ENCODE assay signal across 8 mouse cellular contexts in the genomic region with DNA sequence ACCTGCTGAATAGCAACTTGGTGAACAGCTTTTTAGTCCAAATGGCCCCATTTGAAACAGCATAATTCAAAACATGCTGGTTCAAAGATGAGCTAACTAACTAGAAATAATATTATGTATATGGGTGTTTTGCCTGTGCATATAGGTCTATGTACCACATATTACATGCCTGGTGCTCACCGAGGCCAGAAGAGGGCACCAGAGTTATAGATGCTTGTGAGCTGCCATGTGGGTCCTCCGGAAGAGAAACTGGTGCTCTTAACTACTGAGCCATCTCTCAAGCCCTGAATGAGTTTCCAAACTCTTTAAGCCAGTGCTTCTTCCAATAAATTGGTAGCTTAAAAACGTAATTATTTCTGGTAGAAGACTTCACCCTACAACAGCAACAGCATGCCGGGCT. TPM values are rescaled to one million over a fixed set of nuclear protein-coding genes. Genes with fewer than 3 reads are reported as not detected.
DNase-seq lines count a peak whose midpoint lies in the region; ATAC-seq and TF ChIP-seq lines count a peak whose summit lies in the region.
"Had no signal": no experiment of that assay in that cellular context is flagged by ENCODE, and none has a peak within 500 bp of the region (broad histone marks: within the 10 kb centered on the region; RNA-seq: fewer than 3 reads in every experiment).

No protein-coding gene starts in this region.

- peak; percentile 79 for TF ChIP-seq CTCF in Patski (IDR thresholded peaks at IDR 0.05)
- peak; percentile 79 for TF ChIP-seq CTCF in lung, embryonic 14.5 days (IDR thresholded peaks at IDR 0.05; ENCODE audit: low read depth)

- no peak overlapping the region for H3K4me2 ChIP-seq in liver, embryonic 12.5 days
- no peak overlapping the region for H3K4me2 ChIP-seq in hindbrain, embryonic 15.5 days
- no peak overlapping the region for H3K4me2 ChIP-seq in lung, embryonic 14.5 days

- H3K4me1 ChIP-seq in liver, embryonic 12.5 days, result no peaks in the 10 kb centered on the region
- H3K4me1 ChIP-seq in hindbrain, embryonic 15.5 days (replicated peaks), result no peaks in the 10 kb centered on the region
- H3K4me1 ChIP-seq in lung, embryonic 14.5 days (ENCODE audit: insufficient read depth), result no peaks in the 10 kb centered on the region

- in situ Hi-C loops in Patski (cut with MboI; ENCODE audit: low pct_unique_long_range_greater_than_20kb), result loop anchor here (5.0 kb wide), 1 partner anchor 56 kb away; no protein-coding TSS in a partner anchor

- no peaks in the 10 kb centered on the region for H3K27me3 ChIP-seq in liver, embryonic 12.5 days (replicated peaks)
- no peaks in the 10 kb centered on the region for H3K27me3 ChIP-seq in Patski
- H3K27me3 ChIP-seq in hindbrain, embryonic 15.5 days, result no peaks in the 10 kb centered on the region
- H3K27me3 ChIP-seq in lung, embryonic 14.5 days (ENCODE audit: insufficient read depth, low read length), result no peaks in the 10 kb centered on the region

- H3K9me3 ChIP-seq in liver, embryonic 12.5 days (replicated peaks), result no peaks in the 10 kb centered on the region
- no peaks in the 10 kb centered on the region for H3K9me3 ChIP-seq in hindbrain, embryonic 15.5 days
- no peaks in the 10 kb centered on the region for H3K9me3 ChIP-seq in lung, embryonic 14.5 days (ENCODE audit: low read depth, low read length)

- no peak for ATAC-seq in liver, embryonic 12.5 days
- ATAC-seq in Patski, result peak; percentile 80
- peak; percentile 96 for ATAC-seq in common myeloid progenitor, adult 5-6 weeks (replicated peaks; ENCODE audit: low read depth, poor library complexity, severe bottlenecking)
- ATAC-seq in hindbrain, embryonic 15.5 days (ENCODE audit: low FRiP score, low read depth), result 0 out of 2 replicates have a peak, but pooled peaks have one; percentile 72
- peak; percentile 35; the same call in 1 of the 2 replicates for ATAC-seq in lung, embryonic 14.5 days (ENCODE audit: insufficient read depth)

- H3K4me3 ChIP-seq in liver, embryonic 12.5 days, result no peak overlapping the region
- no peak overlapping the region for H3K4me3 ChIP-seq in hindbrain, embryonic 15.5 days
- no peak overlapping the region for H3K4me3 ChIP-seq in lung, embryonic 14.5 days (ENCODE audit: low read depth, low read length)
- H3K4me3 ChIP-seq: myocyte had no signal

- CTCF ChIA-PET in Patski (lab: Charles Lee), result interaction anchor here (0.6 to 2.6 kb wide), 15 partner anchors 10 to 102 kb away, joined by 3 to 33 read pairs (median 5); no protein-coding TSS in a partner anchor

- POLR2A ChIA-PET in Patski (lab: Charles Lee), result interaction anchor here (0.9 kb wide), 1 partner anchor 60 kb away, joined by 4 read pairs; no protein-coding TSS in a partner anchor

- 39% methylated on average over 4 of the region's 4 CpGs for WGBS in liver, embryonic 12.5 days (ENCODE audit: insufficient replicate concordance)
- 57% methylated on average over 4 of the region's 4 CpGs for WGBS in hindbrain, embryonic 15.5 days
- WGBS in lung, embryonic 14.5 days, result 59% methylated on average over 4 of the region's 4 CpGs

- DNase-seq in liver (peak; percentile 61), Patski (ENCODE audit: low read depth, low spot score) (no peak)
- peak; percentile 84 for DNase-seq in lung, embryonic 14.5 days
- DNase-seq in spleen, adult 12 weeks (ENCODE audit: low spot score), result peak; percentile 35

- H3K27ac ChIP-seq in liver, embryonic 12.5 days, result no peak overlapping the region
- H3K27ac ChIP-seq in hindbrain, embryonic 15.5 days (replicated peaks), result no peak overlapping the region
- H3K27ac ChIP-seq in lung, embryonic 14.5 days (ENCODE audit: low read depth), result no peak overlapping the region

- H3K36me3 ChIP-seq in liver, embryonic 12.5 days, result peaks cover 4% of the 10 kb centered on the region; the same call in 1 of the 2 replicates
- 0 out of 2 replicates have a peak, but pooled peaks cover 5% of the 10 kb centered on the region for H3K36me3 ChIP-seq in hindbrain, embryonic 15.5 days
- peaks cover 8% of the 10 kb centered on the region; the same call in 1 of the 2 replicates for H3K36me3 ChIP-seq in lung, embryonic 14.5 days (ENCODE audit: insufficient read depth)

- no peak overlapping the region for H3K9ac ChIP-seq in liver, embryonic 12.5 days
- no peak overlapping the region for H3K9ac ChIP-seq in hindbrain, embryonic 15.5 days
- H3K9ac ChIP-seq in lung, embryonic 14.5 days, result no peak overlapping the region

RNA-seq across cellular contexts. Expression of a gene that starts 37.7 kb away (rescaled TPM):
- 37.6 and 39.0 TPM in 2 replicates for polyA plus RNA-seq in liver, embryonic 12.5 days (2016; fragmentation: Nextera tagmentation; extraction: Ambion mirVana)
- polyA plus RNA-seq in Patski (2021), result 83.5 TPM
- 73.1 and 81.4 TPM in 2 replicates for total RNA-seq in common myeloid progenitor, adult 5-6 weeks (2017)
- polyA plus RNA-seq in hindbrain, embryonic 15.5 days (2015; fragmentation: Nextera tagmentation; extraction: Ambion mirVana), result 80.8 and 84.5 TPM in 2 replicates
- 131 TPM in 2 replicates for polyA plus RNA-seq in lung, embryonic 14.5 days (2014; fragmentation: Nextera tagmentation; extraction: Ambion mirVana)
